Mouse (Mus musculus): ENCODE results near the gene Kcng4.

Kcng4 gene

DNA sequence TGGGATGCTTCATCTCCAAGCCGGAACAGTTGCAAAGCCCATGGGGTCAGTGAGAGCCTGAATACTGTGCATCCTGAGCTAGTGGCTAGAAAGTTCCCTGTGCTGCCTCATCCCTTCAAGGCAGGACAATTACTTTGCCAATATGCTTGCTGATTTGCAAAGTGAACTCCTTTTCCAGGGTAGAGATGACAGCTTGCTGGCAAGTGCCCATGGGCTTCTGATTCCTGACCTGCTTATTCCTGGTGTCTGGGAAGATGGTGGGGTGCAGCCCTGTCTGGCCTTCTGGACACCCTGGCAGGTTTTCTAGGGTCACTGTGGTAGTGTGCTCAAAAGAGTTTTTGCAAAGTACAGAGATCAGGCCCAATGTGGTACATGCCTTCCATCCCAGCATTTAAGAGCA is 7.5 kb upstream of the Kcng4 start:
- DNase-seq (ENCODE audit: extremely low read depth, low read depth, low spot score): no peak

DNA sequence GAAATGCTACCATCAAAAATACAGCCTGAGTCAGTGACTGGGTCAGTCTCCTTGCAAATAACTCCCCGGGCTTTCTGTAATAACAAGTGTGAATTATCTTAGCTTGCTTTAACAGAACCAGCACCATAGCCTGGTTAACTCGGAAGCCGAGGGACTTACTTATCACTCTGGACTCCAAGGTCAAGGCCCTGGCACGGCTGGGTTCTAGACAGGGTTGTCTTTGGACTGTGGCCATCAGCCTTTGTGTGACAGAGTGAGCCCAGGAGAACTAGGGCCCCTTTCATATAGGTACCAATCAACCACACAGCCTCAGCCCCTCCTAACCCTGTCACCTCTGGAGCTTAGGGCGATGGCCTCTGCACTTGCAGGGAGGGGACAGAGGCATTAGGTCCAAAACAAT is 5.6 kb upstream of the Kcng4 start:
- no peak for DNase-seq (ENCODE audit: extremely low read depth, low read depth, low spot score)

DNA sequence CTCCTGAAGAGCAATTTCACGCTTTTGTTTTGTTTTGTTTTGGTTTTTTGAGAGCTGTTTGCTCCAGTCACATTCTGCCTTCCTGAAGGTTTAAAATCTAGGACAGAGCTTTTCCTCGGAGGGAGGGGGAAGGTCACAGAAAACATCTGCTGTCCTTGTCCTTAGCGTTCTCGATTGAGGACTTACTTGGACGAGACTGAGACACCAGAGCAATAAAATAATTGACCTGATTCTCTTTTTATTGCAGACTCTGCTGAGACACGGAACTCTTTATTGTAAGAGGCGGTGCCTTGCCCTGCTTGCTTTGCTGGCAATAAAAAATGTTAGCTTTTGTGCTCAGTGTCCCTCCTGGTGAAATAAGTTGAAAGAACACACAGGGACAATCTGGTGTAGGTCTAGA is 4.3 kb upstream of the Kcng4 start:
- DNase-seq (ENCODE audit: extremely low read depth, low read depth, low spot score): no peak

DNA sequence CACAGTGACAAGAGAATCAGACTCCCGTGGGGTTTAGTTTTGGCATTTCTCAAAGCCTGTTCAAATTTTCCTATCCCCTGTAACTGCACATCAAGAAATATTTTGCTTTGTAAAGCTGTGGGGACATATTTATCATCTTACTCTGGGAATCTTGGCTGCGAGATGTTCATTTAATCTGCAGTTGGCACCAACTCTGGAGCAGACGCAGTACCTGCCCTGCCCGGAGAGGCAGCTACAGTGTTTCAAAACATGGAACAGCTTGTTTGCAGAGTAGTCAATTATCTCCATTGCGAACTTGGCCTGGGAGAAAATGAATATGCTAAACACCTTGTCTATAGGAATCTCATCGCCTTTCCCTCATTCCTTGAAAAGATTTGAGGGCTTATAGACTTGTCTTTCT is 2.8 kb upstream of the Kcng4 start:
- DNase-seq (ENCODE audit: extremely low read depth, low read depth, low spot score): peak; percentile 63

DNA sequence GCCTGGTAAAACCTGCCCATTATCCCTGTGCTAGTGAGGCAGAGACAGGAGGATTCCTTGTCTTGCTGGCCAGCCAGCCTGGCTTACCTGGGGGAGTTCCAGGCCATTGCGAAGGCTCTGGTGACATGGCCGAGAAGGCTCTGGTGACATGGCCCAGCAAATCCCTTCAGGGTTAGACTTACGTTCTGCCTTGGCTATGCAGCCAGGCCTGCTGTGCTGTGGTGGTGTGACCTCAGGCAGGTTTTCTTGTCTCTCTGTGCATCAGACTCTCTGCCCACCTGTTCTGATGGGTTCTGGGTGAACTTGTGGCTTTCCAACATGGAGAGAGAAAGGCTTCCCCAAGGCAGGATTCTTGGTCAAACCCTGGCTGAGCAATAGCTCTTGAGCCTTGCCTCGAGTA is 1.9 kb upstream of the Kcng4 start:
- DNase-seq (ENCODE audit: extremely low read depth, low read depth, low spot score): peak; percentile 75

DNA sequence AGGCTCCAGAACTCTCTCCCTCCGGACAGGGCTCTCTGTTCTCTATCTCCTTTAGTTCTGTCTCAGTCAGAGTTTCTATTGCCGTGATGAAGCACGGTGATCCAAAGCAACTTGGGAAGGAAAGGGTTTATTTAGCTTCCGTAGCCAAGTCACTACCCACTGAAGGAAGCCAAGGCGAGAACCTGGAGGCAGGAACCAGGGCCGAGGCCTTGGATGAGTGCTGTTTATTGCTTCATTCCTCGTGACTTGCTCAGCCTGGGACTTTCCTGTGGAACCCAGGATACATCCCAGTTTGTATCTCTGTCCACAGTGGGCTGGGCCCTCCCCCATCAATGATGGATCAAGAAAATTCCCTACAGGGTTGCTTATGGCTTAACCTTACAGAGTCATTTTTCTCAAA is 1.3 kb upstream of the Kcng4 start:
- DNase-seq (ENCODE audit: extremely low read depth, low read depth, low spot score): no peak

DNA sequence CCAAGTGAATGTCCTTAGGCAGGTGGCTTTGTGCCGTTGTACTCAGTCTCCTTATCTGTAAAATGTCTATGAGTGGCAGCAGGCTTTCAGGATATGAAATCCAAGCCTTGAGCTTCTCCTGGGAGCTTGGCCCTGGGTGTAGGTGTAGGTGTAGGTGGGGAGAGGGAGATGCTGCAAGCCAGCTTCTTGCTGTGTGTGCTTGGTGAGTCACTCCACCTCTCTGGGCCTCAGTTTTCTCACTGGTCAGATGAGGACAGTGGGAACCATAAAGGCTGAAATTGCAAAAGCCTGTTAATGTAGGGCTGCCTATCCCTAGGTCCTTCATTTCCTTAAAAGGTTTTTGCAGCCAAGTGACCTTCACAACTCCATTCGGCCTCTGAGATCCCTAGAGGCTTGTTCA is 478 bp upstream of the Kcng4 start:
- DNase-seq (ENCODE audit: extremely low read depth, low read depth, low spot score): no peak

DNA sequence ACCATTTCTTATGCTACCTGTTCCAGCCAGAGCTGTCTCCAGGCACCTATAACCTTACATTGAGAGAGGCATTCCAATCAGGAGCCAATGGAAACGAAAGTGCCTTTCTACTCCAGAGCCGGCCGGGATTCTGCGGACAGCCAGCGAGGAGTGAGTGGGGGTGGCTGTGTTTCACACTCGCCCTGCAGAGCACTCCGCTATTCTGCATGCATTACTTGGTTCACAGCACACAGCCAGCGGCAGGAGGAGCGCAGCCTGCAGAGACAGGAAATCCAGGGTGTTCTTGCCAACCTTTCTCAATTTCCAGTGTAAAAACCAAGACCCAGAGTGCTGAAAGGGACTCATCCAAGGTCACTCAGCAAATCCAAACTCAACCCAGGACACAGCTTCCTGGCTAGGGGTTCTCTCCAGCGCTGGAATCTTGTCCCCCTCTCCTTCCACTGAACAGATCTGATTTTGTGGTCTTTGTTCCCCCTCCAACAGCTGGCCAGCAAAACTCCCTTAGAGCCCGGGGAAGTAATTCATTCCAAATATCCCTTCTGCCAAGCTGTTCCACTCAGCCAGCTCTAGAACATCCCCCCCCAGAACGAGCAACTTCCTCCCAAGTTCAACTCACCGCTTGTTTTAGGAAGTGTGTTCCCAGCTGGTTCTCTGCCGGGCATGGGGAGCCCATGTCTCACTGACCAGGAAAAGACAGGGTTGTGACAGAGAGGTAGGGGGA is 704 bp downstream of the Kcng4 start:
- DNase-seq (ENCODE audit: extremely low read depth, low read depth, low spot score): no peak

DNA sequence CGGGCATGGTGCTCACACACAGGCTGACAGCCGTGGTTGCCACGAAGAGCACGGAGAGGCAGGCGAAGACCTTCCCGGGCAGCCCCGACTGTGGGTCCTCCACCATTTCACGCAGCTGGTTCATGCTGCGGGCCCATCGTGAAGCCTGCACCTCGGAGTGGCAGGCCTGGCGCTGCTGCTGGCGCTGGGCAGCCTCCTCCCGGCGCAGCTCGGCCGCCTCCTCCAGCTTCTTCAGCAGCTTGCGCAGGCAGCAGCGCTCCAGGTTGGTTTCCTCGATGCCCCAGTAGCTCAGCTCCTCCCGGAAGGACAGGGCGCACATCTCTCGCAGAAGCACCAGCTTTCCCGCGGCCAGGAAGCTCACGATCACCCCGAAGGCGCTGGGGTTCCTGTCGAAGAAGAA is 2.6 kb downstream of the Kcng4 start:
- DNase-seq (ENCODE audit: extremely low read depth, low read depth, low spot score): no peak

DNA sequence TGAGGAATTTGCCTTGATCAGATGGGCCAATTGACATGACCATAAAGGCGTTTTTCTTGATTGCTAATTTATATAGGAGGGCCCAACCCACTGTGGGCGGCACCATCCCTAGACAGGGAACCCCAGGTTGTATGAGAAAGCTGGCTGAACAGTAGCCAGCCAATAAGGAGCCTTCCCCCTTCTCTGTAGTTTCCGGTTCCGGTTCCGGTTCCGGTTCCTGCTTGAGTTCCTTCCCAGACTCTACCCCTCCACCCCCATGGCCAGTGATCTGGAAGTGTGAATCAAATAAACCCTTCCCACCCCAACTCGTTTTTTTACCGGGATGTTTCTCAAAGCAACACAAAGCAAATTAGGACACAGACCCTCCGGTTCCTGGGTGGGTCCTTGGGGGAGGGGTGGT is 3.2 kb downstream of the Kcng4 start:
- no peak for DNase-seq (ENCODE audit: extremely low read depth, low read depth, low spot score)

DNA sequence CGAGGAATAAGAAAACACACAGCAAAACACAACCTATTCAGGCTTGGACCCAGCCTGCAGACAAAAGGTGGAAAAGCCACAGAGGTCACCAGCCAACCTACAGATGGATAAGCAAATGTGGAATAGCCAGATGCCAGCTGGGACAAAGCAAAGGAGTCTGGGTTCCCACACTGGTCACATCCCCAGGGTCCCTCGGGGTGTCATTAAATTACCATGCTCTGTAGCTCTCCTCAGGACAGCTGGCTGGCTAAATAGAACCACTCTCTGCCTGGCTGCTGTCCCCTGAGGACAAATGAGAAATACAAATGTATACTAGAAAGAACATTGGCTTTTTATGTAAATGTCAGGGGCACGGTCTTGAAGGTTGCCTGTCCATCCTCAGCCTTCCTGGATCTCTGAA is 4.6 kb downstream of the Kcng4 start:
- no peak for DNase-seq (ENCODE audit: extremely low read depth, low read depth, low spot score)

DNA sequence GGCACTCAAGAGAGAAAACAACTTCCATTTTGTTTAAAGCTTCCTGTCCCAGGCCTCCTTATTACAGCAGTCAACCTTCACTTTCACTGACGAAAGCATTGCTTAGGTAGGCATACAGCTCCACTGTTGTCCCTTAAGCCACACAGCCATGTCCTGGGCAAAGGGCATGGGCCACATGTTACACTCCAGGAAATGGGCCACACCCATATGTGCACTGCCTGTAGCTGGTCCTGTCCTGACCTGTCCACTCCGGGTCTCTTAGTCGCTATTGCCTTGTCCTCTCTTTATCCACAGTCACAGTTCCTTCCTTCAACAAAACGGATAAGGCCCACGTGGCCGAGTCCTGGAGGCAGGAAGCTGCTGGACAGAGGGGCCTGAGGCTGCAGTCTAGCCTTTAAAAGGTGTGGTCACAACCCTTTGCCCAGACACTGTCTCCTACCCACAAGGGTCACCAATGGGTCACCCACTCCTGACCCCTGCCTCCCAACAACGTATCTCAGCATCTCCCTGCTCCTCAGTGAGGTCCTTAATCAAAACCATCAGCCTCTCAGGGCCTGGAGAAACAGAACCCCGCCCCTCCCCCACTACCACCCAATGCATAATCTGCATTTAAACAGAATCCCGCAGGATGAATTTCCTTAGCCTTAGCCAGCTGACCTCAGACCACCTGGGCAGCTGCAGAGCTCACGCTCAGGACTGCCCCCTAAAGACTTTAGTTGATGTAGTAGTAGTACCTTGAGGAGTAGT is 7.7 kb downstream of the Kcng4 start:
- no peak for DNase-seq (ENCODE audit: extremely low read depth, low read depth, low spot score)

DNA sequence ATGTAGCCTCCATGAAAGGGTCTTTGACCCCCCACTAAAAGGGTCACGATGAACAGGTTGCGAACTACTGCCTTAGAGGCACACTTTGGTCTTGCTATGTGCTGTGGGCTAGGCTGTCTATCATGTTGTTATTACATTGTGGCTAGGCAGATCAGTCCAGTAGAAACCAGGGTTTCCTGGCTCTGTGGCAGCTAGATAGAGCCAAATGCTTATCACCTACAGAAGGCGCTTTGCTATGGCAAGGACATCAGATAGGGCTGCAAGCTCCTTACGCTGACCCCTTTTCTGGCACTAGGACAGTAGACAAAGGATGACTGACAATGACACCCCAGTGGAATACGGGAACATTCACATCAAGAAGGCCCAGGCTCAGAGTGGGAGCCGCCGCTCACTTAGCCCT is 8.3 kb downstream of the Kcng4 start:
- no peak for DNase-seq (ENCODE audit: extremely low read depth, low read depth, low spot score)

DNA sequence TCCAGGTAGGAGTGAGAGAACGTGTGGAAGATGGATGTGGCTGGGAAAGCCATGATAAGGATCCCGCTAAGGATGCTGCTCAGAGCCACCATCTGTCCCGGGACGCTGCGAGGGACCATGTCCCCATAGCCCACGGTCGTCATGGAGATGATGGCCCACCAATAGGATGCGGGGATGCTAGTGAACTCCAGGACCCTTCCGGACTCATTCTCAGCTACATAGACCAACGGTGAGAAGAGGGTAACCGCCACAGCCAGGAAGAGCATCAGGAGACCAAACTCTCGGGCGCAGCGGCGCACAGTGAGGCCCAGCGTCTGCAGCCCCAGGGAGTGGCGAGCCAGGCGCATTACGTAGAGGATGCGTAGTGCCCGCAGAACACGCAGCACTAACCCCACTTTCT is 9.7 kb downstream of the Kcng4 start:
- no peak for DNase-seq (ENCODE audit: extremely low read depth, low read depth, low spot score)

DNA sequence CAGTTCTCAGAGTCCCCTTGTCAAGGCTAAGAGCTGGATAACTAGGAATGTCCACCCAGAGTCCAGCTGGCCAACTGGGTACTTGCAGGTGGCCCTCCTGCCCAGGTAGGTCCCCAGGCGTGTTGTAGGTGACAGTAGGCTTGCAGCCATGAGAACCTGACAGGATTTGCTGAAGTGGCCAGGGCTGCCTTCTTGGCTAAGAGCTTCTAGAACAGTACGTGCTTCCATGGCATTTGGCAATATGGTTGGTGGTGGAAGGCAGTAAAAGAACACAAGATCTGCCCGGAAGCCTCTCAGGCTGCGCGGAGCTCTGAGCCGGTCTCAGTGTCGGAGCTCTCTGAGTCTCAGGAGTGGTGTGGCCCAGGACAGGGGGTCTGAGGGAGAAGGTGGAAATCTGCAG is 10.6 kb downstream of the Kcng4 start:
- DNase-seq (ENCODE audit: extremely low read depth, low read depth, low spot score): no peak

DNA sequence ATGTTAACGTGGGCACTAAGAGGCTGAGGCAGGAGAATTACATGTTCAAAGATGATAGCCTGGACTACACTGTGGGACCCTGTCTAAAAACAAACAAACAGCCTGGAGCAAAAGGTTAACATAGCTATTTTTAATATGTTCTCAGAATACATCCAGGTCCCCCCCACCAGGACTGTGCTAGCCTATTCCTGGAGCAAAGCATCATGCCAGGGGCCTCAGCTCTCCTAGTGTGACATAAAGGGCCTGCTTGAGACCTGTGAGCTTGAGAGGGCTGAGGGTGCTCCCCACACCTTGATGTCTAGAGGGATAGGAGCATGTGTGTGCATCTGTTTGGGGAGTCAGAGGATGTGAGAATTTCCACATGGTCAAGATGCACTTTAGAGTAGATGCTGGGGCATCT is 11.7 kb downstream of the Kcng4 start:
- no peak for DNase-seq (ENCODE audit: extremely low read depth, low read depth, low spot score)

DNA sequence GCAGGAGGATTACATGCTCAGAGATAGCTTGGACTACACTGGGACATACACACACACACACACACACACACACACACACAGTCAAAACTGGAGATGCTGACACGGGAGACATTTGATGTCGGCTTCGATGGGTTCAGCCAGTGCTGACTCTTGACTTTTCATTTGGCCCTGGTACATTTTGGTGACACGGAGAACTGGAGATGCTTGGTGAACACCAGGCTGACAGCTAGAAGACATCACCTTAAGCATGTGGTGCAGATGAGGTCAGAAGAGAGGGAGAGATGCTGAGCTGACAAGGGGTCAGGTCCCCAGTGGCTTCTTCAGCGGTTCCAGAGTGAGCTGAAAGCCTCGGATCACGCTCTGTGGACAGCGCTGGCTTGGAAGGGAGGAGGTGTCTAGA is 12.4 kb downstream of the Kcng4 start:
- no peak for DNase-seq (ENCODE audit: extremely low read depth, low read depth, low spot score)

DNA sequence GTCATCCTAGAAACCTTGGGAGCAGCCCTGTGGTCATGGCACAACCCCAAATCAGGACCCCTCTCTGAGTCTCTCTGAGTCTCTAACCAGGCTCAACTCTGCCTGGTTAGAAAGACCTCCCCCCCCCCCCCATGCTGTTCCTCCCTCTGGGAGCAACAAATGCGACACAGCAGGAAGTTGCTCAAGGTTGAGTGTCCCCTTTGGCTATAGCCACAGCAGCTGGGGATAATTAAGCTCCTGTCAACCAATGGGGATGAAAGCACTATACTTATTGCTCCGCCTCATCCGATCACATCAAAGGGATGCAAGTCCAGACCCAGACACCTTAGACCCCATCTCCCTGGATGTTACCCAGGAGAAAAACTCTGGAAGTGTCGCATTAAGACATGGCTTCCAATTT is 12.9 kb downstream of the Kcng4 start:
- no peak for DNase-seq (ENCODE audit: extremely low read depth, low read depth, low spot score)

DNA sequence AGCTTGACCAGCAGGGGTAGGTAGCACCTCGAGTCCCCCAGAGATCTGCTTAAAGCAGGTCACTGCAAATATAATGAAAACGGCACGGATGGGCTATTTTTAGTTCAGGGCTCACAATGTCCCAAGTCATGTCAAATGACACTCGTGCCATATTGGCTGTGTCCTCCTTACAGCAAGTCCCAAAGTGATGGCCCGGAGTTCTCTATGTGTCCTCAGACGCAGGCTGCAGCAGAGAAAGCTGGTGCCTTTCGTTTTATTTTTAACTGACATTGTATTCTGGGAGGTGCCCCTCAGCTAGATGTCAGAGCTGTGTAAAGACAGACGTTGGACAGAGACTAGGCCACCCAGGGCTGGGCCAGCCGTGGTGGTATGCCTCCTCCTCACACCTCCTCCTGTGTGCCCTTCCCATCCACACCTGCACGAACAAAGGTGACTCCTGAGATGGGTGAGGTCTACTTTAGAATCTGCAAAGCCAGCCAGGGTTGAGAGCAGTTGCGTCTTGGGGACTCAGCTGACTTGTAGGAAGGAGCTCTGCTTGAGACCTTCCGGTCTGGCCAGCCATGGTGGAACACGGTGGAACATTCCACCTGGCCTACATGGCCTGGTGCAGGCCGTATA is 14.5 kb downstream of the Kcng4 start:
- no peak for DNase-seq (ENCODE audit: extremely low read depth, low read depth, low spot score)

DNA sequence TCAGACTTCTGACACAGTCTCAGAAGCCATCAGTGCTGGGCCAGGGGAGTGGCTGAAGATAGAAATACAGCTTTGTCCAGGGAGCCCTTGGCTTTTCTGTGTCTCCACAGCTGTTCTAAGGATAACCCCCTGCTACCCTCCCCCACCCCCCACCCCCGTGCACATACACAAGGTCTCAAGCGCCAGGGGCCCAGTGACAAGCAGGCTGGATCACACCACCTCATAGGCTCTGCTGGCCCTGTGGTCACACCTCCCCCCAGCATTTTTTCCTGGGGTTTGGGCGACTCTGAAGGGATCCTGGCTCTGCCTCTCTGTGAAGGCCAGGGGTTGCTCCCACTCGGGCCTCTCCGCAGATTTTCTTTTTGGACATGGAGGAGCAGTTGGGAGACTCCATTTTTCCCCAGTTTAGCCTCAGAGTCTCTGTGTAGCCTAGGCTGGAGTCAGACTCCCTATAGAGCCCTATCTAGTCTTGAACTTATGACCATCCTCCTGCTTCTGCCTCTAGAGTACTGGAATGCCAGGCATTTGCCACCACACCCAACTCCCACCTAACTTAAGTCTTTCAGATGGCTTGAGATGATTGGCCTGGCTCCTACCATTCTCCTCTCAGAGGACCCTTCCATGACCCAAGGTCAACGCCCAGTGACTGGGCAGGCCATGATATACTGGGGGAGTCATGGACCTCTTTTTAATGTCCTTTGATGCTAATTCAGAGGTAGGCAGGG is 15.2 kb downstream of the Kcng4 start:
- DNase-seq (ENCODE audit: extremely low read depth, low read depth, low spot score): no peak

DNA sequence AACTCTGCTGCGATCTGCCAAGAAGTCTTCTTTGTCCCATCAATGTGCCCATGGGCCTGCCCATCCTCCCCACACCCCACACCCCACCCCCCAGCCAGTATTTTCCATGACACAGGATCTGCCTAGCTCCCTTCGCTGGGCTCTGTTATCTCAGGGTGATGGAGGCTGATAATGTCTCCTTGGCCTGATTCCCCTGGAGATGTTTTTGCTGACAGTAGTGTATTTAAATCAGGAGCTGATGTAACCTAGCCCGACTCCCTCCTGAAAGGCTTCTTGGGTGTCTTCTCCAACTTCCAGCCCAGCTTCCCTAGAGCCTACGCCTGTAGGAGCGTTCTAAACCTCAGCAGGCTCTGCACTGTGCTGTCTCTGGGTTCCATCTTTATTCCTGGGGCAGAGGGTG is 16.6 kb downstream of the Kcng4 start:
- no peak for DNase-seq (ENCODE audit: extremely low read depth, low read depth, low spot score)

DNA sequence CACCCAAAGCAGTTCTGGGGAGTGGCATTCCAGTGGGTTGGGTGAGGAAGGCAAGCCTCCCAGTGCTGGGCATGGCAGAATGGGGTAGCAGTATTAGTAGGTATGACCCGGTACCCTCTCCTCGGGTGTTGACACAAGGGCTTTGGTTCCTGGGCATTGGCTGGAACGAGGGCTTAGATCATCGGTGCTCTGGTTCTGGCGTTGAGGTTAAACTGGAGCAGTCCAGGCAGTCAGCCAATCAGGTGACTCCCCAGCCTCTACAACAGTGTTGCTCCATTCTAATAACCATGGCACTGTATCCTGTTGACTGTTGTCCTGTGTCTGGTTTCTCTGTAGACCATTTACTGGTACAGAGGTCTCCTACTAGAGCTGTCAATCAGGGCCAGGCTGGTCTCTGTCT is 17.9 kb downstream of the Kcng4 start:
- DNase-seq (ENCODE audit: extremely low read depth, low read depth, low spot score): no peak
